Mouse (Mus musculus): ENCODE data around the gene Phf21a. TPM values are rescaled to one million over a fixed set of nuclear protein-coding genes. Genes with fewer than 3 reads are reported as not detected.

Phf21a gene
- polyA plus RNA-seq, 1 experiment from 2014 or later, result 34.1 TPM

DNA sequence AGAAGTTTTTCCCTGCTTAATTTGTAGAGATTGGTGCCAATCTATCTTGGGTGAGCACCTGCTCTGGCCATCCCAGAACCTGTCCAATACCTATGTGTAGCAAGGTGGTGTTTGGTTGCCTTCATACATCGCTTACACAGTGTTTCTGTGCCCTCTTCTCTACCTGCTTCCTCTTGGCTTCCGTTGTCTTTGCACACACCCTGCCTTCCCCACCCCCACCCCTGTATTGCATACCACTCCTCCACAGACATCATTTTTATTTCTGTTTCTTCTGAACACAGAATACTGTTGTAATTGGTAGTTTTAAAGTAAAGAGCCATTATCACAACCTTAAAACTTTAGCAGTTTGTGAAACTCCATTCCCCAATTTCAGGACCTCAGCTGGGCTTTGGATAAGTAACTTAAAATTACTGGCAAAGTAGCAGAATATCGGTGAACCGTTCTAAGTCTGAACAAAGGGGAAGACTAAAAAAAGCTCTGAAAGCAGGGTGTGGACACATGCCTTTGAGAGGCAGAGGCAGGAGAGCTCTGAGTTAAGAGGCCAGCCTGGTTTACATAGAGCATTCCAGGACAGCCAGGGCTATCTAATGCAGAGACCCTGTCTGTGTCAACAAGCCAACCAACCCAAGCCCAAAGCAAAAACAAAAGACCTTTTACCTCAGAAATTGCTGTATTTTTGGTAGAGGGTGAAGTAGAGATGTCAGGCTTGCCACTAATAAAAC is 109.6 kb downstream of the Phf21a start:
- Histone ChIP-seq H3K4me2 (ENCODE audit: low read depth) (no peak overlapping the region), H3K4me3 (ENCODE audit: low read depth, low read length) (no peak overlapping the region), H3K9me3 (ENCODE audit: control insufficient read depth, low read length) (no peaks in the 10 kb centered on the region), H3K27ac (ENCODE audit: low read depth, low read length) (no peak overlapping the region), H3K27me3 (ENCODE audit: control insufficient read depth, insufficient read depth, low read length) (no peaks in the 10 kb centered on the region), H3K4me1 (ENCODE audit: control insufficient read depth, insufficient read depth, low read length) (no peaks in the 10 kb centered on the region; the same call in 1 of the 2 replicates), H3K9ac (ENCODE audit: low read length) (no peak overlapping the region), H3K36me3 (ENCODE audit: control insufficient read depth, insufficient read depth, low read length) (no peaks in the 10 kb centered on the region)
- DNase-seq (ENCODE audit: low spot score) (no peak), ATAC-seq (ENCODE audit: insufficient read depth, low FRiP score, low TSS enrichment) (no peak)
- WGBS, result 79% methylated on average over 4 of the region's 4 CpGs

DNA sequence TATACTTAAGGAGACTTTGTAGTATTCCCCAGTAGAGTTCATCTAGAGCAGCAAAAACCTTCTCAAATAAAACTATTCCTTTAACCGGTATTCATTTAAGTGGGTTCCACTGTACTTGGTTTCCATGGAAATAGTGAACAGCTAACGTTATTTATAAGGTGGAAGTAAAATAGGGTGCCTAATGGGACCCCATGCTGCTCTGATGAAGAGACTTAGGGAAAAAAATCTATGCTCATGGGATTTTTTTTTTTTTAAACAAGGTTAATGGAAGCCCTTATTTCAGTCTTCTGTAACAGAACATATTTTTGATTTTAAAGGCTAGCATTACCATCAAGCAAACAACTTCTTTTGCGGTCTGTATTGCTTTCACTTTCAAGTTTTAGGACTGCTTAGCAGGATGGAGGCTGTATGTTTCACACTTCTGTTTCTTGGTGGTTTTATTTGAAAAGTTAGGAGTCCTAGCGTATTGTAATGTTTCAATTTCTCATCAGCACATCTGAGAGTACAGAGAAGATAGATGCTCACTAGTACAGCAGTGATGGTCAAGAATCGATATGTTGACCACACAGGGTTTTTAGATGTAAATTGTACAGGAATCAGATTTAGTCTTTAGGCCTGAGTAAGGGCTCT is 112.2 kb downstream of the Phf21a start:
- H3K9ac ChIP-seq (ENCODE audit: low read length), result no peak overlapping the region
- H3K4me2 ChIP-seq (ENCODE audit: low read depth), result no peak overlapping the region
- H3K27me3 ChIP-seq (ENCODE audit: control insufficient read depth, insufficient read depth, low read length), result no peaks in the 10 kb centered on the region
- 81% methylated on average over 5 of the region's 5 CpGs for WGBS
- DNase-seq (ENCODE audit: low spot score) (no peak), ATAC-seq (ENCODE audit: insufficient read depth, low FRiP score, low TSS enrichment) (no peak)
- H3K4me1 ChIP-seq (ENCODE audit: control insufficient read depth, insufficient read depth, low read length), result no peaks in the 10 kb centered on the region; the same call in 1 of the 2 replicates
- H3K4me3 ChIP-seq (ENCODE audit: low read depth, low read length), result no peak overlapping the region
- H3K9me3 ChIP-seq (ENCODE audit: control insufficient read depth, low read length), result no peaks in the 10 kb centered on the region
- H3K27ac ChIP-seq (ENCODE audit: low read depth, low read length), result no peak overlapping the region
- H3K36me3 ChIP-seq (ENCODE audit: control insufficient read depth, insufficient read depth, low read length), result no peaks in the 10 kb centered on the region

DNA sequence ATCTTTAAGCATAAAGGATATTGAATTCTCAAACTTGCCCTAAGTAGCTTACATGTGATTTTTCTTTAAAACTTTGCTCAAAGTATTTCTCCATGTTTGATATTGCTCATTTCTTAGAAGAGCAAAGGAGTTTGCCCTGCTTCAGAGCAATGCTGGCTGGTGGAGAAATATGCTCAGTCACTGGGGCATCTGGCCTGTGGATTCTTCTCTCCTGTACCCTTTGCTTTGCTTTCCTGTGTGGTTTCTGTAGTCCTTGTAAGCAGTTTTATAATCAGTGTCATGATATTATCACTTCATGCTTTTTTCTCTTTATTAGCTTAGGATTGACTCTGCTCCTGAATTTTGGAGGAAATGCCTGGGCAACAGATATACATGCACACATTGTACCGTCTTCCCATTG is 117.5 kb downstream of the Phf21a start:
- DNase-seq (ENCODE audit: low spot score), result no peak

DNA sequence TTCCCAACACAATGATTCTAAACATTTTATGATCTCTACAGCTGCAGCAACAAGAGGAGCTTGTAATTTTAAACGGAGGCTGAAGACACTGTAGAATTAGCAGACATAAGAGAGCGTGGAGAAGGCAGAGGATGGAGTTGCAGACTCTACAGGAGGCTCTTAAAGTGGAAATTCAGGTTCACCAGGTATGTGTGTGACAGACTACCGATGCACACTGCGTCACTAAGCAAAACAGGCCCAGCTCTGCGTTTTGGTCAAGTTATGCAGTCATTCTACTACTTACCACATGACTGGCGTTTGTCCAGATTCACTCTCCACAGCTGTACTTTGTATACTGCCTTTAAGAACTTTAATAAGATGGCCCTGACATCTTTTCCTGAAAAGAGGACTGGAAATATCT is 128.5 kb downstream of the Phf21a start:
- DNase-seq (ENCODE audit: low spot score), result no peak
- Histone ChIP-seq H3K27me3 (ENCODE audit: control insufficient read depth, insufficient read depth, low read length) (no peaks in the 10 kb centered on the region), H3K36me3 (ENCODE audit: control insufficient read depth, insufficient read depth, low read length) (no peaks in the 10 kb centered on the region), H3K9me3 (ENCODE audit: control insufficient read depth, low read length) (no peaks in the 10 kb centered on the region), H3K4me2 (ENCODE audit: low read depth) (no peak overlapping the region), H3K4me3 (ENCODE audit: low read depth, low read length) (no peak overlapping the region), H3K9ac (ENCODE audit: low read length) (no peak overlapping the region), H3K4me1 (ENCODE audit: control insufficient read depth, insufficient read depth, low read length) (no peaks in the 10 kb centered on the region), H3K27ac (ENCODE audit: low read depth, low read length) (no peak overlapping the region)
- no peak for ATAC-seq (ENCODE audit: insufficient read depth, low FRiP score, low TSS enrichment)
- 92% methylated on average over 6 of the region's 6 CpGs for WGBS

More for the DNA sequence above, 117.5 kb downstream of the Phf21a start:
- no peak overlapping the region for H3K4me3 ChIP-seq (ENCODE audit: low read depth, low read length)
- H3K27me3 ChIP-seq (ENCODE audit: control insufficient read depth, insufficient read depth, low read length), result no peaks in the 10 kb centered on the region
- WGBS, result 100% methylated on average over 1 of the region's 1 CpGs
- H3K27ac ChIP-seq (ENCODE audit: low read depth, low read length), result no peak overlapping the region
- ATAC-seq (ENCODE audit: insufficient read depth, low FRiP score, low TSS enrichment), result no peak
- no peak overlapping the region for H3K4me2 ChIP-seq (ENCODE audit: low read depth)
- H3K36me3 ChIP-seq (ENCODE audit: control insufficient read depth, insufficient read depth, low read length), result no peaks in the 10 kb centered on the region
- H3K9ac ChIP-seq (ENCODE audit: low read length), result no peak overlapping the region
- H3K4me1 ChIP-seq (ENCODE audit: control insufficient read depth, insufficient read depth, low read length), result no peaks in the 10 kb centered on the region
- no peaks in the 10 kb centered on the region for H3K9me3 ChIP-seq (ENCODE audit: control insufficient read depth, low read length)

DNA sequence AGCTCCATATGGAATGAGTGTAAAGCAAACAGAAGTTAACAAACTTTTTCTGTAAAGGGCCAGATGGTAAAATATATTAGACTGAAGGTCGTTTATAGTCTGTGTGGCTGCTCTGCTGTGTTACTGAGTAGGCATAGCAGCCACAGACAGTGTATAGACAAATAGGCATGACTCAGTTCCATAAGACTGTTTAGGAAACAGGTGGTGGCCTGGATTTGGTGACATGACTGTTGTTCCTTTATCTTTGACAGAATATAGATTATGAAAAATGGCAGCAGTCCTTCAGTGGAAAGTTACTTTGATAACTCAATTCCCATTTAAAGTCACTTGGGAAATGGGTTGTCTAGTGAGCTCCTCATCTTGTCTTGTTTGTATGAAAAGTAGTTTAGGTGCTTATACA is 132.7 kb downstream of the Phf21a start:
- DNase-seq (ENCODE audit: low spot score) (no peak), ATAC-seq (ENCODE audit: insufficient read depth, low FRiP score, low TSS enrichment) (no peak)
- Histone ChIP-seq H3K9me3 (ENCODE audit: control insufficient read depth, low read length) (no peaks in the 10 kb centered on the region), H3K4me3 (ENCODE audit: low read depth, low read length) (no peak overlapping the region), H3K9ac (ENCODE audit: low read length) (no peak overlapping the region), H3K36me3 (ENCODE audit: control insufficient read depth, insufficient read depth, low read length) (no peaks in the 10 kb centered on the region), H3K27me3 (ENCODE audit: control insufficient read depth, insufficient read depth, low read length) (no peaks in the 10 kb centered on the region), H3K4me2 (ENCODE audit: low read depth) (no peak overlapping the region), H3K27ac (ENCODE audit: low read depth, low read length) (no peak overlapping the region), H3K4me1 (ENCODE audit: control insufficient read depth, insufficient read depth, low read length) (no peaks in the 10 kb centered on the region)
- WGBS, result 80% methylated on average over 1 of the region's 1 CpGs

DNA sequence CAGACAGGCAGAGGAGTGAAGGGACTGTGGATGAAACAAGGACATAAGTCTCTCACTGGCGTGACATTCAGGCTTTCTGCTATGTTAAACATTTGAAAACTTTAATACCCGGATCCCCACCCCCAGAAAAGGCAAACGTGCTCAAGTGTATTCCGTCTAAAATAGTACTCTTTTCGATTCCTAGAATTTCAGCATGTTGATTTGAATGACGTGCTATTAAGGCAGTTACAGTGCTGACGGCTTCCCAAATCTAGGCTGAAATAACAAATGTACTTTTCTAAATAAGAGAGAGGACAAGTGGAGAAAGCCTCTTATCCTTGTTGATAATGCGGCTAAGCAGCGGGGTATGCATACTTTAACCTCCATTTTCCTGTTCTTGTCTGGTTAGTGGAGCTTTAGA is 137.1 kb downstream of the Phf21a start:
- Histone ChIP-seq H3K27ac (ENCODE audit: low read depth, low read length) (no peak overlapping the region), H3K9me3 (ENCODE audit: control insufficient read depth, low read length) (no peaks in the 10 kb centered on the region), H3K4me2 (ENCODE audit: low read depth) (no peak overlapping the region), H3K36me3 (ENCODE audit: control insufficient read depth, insufficient read depth, low read length) (peaks cover 8% of the 10 kb centered on the region), H3K4me3 (ENCODE audit: low read depth, low read length) (no peak overlapping the region), H3K9ac (ENCODE audit: low read length) (no peak overlapping the region), H3K27me3 (ENCODE audit: control insufficient read depth, insufficient read depth, low read length) (no peaks in the 10 kb centered on the region), H3K4me1 (ENCODE audit: control insufficient read depth, insufficient read depth, low read length) (no peaks in the 10 kb centered on the region)
- DNase-seq (ENCODE audit: low spot score) (no peak), ATAC-seq (ENCODE audit: insufficient read depth, low FRiP score, low TSS enrichment) (no peak)
- WGBS, result 93% methylated on average over 9 of the region's 9 CpGs

DNA sequence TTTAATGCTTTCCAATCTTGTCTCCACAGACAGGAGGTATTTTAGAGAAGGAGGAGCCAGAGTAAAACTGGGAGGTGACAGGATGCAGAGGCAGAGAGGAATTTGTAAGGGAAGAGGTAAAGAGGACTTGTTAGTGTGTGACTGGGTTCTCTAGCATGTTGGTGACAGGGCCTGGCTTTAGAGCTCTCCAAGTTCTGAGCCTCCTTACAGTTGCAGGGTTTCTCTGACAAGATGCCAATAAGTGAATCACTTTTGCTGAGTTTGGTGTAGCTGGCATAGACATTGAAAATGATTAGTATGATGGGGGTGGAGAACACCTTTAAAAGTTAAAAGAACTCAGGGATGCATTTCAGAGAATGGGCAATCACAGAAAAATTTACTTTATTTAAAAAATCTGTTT is 138.8 kb downstream of the Phf21a start:
- Histone ChIP-seq H3K9me3 (ENCODE audit: control insufficient read depth, low read length) (no peaks in the 10 kb centered on the region), H3K27ac (ENCODE audit: low read depth, low read length) (no peak overlapping the region), H3K4me3 (ENCODE audit: low read depth, low read length) (no peak overlapping the region), H3K4me1 (ENCODE audit: control insufficient read depth, insufficient read depth, low read length) (no peaks in the 10 kb centered on the region), H3K27me3 (ENCODE audit: control insufficient read depth, insufficient read depth, low read length) (no peaks in the 10 kb centered on the region), H3K4me2 (ENCODE audit: low read depth) (no peak overlapping the region), H3K36me3 (ENCODE audit: control insufficient read depth, insufficient read depth, low read length) (peaks cover 13% of the 10 kb centered on the region), H3K9ac (ENCODE audit: low read length) (no peak overlapping the region)
- DNase-seq (ENCODE audit: low spot score), result no peak
- no peak for ATAC-seq (ENCODE audit: insufficient read depth, low FRiP score, low TSS enrichment)

DNA sequence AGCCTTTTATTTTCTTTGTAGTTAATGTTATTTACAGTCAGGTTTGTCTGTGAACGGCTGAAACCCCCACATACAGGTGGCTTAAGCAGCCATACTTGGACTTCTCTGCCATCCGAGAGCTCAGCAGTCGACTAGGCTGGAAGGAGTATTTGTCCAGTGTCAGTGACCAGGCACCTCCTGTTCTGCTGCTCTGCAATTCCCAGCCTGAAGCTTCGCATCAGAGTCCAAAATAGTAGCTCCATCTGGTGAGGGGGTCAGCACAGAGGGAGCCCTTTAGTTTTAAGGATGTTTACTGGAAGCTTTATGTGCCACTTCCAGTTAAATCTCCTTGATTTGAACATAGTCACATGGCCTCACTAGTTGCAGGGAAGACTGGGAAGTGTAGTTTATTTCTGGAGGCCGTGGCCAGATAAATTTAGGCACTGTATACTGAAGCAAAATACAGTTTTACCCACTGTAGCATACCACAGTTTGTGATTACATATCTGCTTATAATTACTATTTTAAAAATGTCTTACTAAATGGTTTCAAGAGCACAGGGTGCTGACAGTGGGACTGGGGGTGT is 141.9 kb downstream of the Phf21a start:
- no peaks in the 10 kb centered on the region for H3K4me1 ChIP-seq (ENCODE audit: control insufficient read depth, insufficient read depth, low read length)
- WGBS, result 89% methylated on average over 5 of the region's 5 CpGs
- no peak overlapping the region for H3K9ac ChIP-seq (ENCODE audit: low read length)
- no peak overlapping the region for H3K27ac ChIP-seq (ENCODE audit: low read depth, low read length)
- H3K4me3 ChIP-seq (ENCODE audit: low read depth, low read length), result no peak overlapping the region
- ATAC-seq (ENCODE audit: insufficient read depth, low FRiP score, low TSS enrichment), result no peak
- no peak for DNase-seq (ENCODE audit: low spot score)
- no peaks in the 10 kb centered on the region for H3K9me3 ChIP-seq (ENCODE audit: control insufficient read depth, low read length)
- peaks cover 13% of the 10 kb centered on the region for H3K36me3 ChIP-seq (ENCODE audit: control insufficient read depth, insufficient read depth, low read length)
- H3K4me2 ChIP-seq (ENCODE audit: low read depth), result no peak overlapping the region
- no peaks in the 10 kb centered on the region for H3K27me3 ChIP-seq (ENCODE audit: control insufficient read depth, insufficient read depth, low read length)

DNA sequence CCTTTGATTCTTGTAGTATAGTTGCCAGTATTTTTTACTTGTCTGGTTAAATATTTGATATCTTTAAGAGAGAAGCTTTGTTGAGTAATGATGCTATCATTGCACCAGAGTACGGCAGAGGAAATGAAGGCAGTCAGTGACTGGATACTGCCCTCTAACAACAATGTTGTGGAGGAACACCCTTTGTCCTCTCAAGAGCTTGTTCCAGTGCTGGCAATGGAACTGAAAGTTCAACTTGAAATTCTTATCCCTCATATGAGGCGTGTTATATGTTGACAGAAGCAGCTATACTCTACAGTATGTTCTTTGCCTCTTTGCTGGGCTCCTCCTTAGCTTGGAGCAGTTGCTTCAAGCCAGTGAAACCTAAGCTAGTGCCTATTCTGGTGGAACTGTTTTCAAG is 147.4 kb downstream of the Phf21a start:
- Histone ChIP-seq H3K27ac (ENCODE audit: low read depth, low read length) (no peak overlapping the region), H3K4me2 (ENCODE audit: low read depth) (no peak overlapping the region), H3K27me3 (ENCODE audit: control insufficient read depth, insufficient read depth, low read length) (no peaks in the 10 kb centered on the region), H3K9ac (ENCODE audit: low read length) (no peak overlapping the region), H3K9me3 (ENCODE audit: control insufficient read depth, low read length) (no peaks in the 10 kb centered on the region), H3K36me3 (ENCODE audit: control insufficient read depth, insufficient read depth, low read length) (peaks cover 5% of the 10 kb centered on the region), H3K4me3 (ENCODE audit: low read depth, low read length) (no peak overlapping the region), H3K4me1 (ENCODE audit: control insufficient read depth, insufficient read depth, low read length) (no peaks in the 10 kb centered on the region)
- DNase-seq (ENCODE audit: low spot score) (no peak), ATAC-seq (ENCODE audit: insufficient read depth, low FRiP score, low TSS enrichment) (no peak)
- WGBS, result 93% methylated on average over 2 of the region's 2 CpGs

Measured in neural tube, embryonic 11.5 days (tissue).